Mouse (Mus musculus): ENCODE data around the gene Dtwd1.
A peak's percentile ranks its signal among the peaks of the same experiment; 100 is the strongest.
"Not testable (repeated sequence)": the region's sequence is repeated elsewhere in the genome, so short reads cannot be mapped to it uniquely, and the experiment has no call there.

Gene Dtwd1

DNA sequence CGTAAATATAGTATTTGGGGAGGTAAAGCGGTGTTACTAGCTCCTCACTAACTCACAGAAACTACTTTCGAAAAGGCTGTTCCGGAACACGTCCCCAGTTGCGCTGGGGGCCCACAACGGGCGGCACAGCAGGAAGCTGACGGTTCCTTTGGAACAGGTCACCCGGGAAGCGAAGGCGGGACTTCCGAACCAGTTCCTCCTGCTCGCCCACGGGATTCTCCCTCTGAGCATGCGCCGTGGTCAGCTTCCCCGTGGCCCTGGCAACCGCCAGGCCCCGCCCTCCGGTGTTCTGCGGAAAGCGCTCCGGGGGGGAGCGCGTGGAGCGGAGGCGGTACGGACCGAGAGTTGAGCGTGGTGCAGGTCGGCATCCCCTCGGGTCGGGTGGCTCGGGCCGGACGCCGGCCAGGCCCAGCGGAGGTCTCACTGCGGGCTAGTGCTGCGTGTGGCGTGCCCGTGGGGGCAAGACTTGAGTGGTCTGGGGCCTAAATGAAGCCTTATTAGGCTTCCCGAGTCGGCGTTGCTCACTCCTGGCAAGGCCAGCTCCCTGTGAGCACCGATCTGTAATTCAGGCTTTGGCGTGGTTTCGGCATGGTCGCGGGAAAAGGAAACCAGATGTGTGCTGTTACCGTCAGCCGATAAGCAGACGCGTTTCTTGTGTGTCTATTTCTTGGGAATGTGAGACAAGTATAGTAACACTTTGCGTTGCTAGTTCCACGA, at the start of gene Dtwd1, which contains the start of gene Fam227b:
TSS of gene Dtwd1 (plus strand) at position 287 of the 717 bp plus-strand sequence.
TSS of gene Fam227b (minus strand) at position 150 of the 717 bp plus-strand sequence.
- peak; percentile 99 for DNase-seq (ENCODE audit: inconsistent age in 2 of 2, low spot score in 1 of 2)

GRCm38 (mm10) chr2:126147723-126148122, 4.2 kb upstream of the Dtwd1 start:
- DNase-seq (ENCODE audit: inconsistent age in 2 of 2, low spot score in 1 of 2) = no peak

DNA sequence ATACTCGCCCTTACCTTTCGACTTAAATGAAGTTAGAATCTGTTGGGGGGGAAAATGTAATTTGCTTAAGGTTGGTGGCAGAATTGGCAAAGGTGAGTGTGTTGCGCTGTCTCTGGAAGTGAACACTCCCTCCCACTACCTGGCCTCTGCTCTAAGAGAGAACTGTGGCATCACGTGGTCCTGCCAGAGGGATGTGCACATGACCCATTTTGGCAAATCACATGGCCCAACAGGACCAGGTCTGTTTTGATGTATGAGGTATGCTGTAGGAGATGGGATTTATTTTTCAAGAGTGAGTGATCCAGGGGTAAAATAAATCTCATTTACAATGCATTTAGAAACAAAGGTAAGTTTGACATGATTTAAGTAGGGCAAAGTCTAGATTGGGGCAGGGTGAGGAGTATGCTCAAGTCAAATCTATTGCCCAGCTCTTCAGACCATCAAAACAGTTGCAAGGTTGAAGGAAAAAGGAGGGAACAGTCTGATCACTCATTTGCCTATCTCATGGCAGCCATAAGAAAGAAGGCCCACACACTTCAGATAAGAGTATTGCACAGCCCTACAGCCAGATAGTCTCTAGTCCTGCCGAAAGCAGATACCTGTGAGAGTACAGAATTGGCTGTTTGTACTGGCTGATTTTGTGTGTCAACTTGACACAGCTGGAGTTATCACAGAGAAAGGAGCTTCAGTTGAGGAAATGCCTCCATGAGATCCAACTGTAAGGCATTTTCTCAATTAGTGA, 13.5 kb downstream of the Dtwd1 start:
- DNase-seq (ENCODE audit: inconsistent age in 2 of 2, low spot score in 1 of 2) = no peak

- no peak for DNase-seq (ENCODE audit: inconsistent age in 2 of 2, low spot score in 1 of 2)
Observed at GRCm38 (mm10) chr2:126166335-126166734, 14.4 kb downstream of the Dtwd1 start.

DNA sequence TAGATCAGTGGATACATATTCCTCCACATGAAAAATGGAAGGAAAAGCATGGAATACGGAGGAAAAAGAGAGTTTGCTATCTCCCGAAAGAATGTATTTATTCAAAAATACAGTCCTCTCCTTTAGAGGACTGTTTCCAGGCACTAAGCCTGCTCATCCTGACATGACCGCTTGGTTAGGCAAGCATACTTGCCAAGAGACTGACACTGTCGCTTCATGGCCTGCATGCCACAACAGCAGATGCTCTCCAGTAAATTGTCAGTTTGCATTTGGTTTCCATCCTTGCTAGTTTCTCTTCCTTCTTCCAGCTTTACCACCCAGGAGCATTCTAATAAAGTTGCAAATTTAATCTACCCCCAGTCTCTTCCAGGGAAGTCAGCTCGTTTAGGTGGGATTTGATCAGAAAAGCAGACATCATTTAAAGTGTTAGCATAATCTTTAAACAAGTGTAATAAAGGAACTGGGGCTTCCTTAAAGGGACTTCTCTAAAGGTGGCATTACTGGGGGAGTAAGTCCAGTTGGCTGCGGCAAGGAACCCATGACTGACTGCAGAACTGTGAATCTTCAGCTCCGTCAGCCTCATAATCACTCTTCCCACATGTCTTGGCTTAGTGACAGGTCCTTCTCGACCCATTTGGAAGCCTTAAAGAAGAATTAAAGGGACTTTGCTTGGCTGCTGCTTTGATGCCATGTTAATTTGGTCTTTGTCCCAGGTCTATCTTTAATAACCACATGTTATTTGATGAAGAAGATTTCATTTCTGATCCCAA, 15.1 kb downstream of the Dtwd1 start:
- no peak for DNase-seq (ENCODE audit: inconsistent age in 2 of 2, low spot score in 1 of 2)

GRCm38 (mm10) chr2:126171427-126171826, 19.5 kb downstream of the Dtwd1 start:
- no peak for DNase-seq (ENCODE audit: inconsistent age in 2 of 2, low spot score in 1 of 2)

GRCm38 (mm10) chr2:126191306-126191705, 39.4 kb downstream of the Dtwd1 start:
- no peak for DNase-seq (ENCODE audit: inconsistent age in 2 of 2, low spot score in 1 of 2)

DNA sequence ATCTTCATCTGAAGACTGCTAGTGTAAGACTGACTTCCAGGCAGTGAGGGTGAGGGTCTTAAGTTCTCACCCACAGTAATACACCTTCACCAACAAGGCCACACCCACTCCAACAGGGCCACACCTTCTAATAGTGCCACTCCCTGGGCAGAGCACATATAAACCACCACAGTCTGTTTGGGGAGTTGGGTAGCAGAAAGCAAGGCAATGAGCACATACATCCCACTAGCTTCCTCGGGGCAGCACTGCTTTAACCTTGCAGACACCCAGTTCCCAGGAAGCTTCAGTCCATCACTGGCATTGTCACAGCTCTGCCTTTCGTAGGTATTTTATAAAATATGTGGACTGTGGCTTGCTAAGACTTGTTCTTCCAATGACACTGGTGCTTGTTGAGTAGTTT, 40.2 kb downstream of the Dtwd1 start:
- no peak for DNase-seq (ENCODE audit: inconsistent age in 2 of 2, low spot score in 1 of 2)

- DNase-seq (ENCODE audit: inconsistent age in 2 of 2, low spot score in 1 of 2) = no peak
Observed at GRCm38 (mm10) chr2:126195631-126196356, 43.9 kb downstream of the Dtwd1 start.

DNA sequence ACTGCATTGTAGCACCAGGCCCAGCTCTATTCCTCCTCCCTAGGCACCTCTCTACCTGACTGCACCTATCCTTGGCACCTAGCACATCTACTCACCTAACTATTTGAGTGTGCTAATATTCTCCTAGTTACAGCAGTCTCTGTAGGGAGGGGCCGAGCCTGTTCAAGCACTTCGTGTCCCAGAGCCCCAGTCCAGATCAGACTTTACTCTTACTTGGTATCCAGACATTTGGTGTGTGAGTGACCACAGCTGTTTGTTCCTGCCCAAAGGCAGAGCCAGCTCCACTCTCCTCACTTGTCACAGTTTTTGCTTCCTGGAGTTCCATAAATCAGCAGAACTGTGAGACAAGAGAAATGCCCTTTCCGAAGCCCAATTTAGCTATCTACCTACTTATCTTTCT, 47.0 kb downstream of the Dtwd1 start:
- no peak for DNase-seq (ENCODE audit: inconsistent age in 2 of 2, low spot score in 1 of 2)

- DNase-seq (ENCODE audit: inconsistent age in 2 of 2, low spot score in 1 of 2) = no peak
Observed at GRCm38 (mm10) chr2:126211011-126211680, 59.2 kb downstream of the Dtwd1 start.

- DNase-seq (ENCODE audit: inconsistent age in 2 of 2, low spot score in 1 of 2) = not testable (repeated sequence)
Observed at GRCm38 (mm10) chr2:126214800-126215199, 62.9 kb downstream of the Dtwd1 start, which contains the start of gene Gm17555. TSS of gene Gm17555 (plus strand) at chr2:126215100.

Measured in adrenal gland, adult (tissue).